Mouse (Mus musculus) CD4-positive, CD25-positive, alpha-beta regulatory T cell, adult 4 months (primary cell): ENCODE measurements around the gene Itgb6. TPM values are rescaled to one million over a fixed set of nuclear protein-coding genes. Genes with fewer than 3 reads are reported as not detected.

Experiments
- ATAC-seq: one replicate; pipeline ENCODE4 v1.8.0; 2017
- polyA plus RNA-seq, 2 experiments: library from polyadenylated mRNA; unstranded; fragments of 100-300 nt; shearing (Covaris generic); gene quantifications; one replicate each; pipeline ENCODE4 v1.2.1; 2017

The Itgb6 gene
- polyA plus RNA-seq, 2 experiments from 2014 or later: 0.11 TPM; not detected in 1

- no peak for ATAC-seq
These were observed 49.2 kb downstream of the Itgb6 start for GRCm38 (mm10) chr2:60672973-60673954.

- no peak for ATAC-seq
These were observed 51.2 kb downstream of the Itgb6 start for GRCm38 (mm10) chr2:60671215-60671614.

DNA sequence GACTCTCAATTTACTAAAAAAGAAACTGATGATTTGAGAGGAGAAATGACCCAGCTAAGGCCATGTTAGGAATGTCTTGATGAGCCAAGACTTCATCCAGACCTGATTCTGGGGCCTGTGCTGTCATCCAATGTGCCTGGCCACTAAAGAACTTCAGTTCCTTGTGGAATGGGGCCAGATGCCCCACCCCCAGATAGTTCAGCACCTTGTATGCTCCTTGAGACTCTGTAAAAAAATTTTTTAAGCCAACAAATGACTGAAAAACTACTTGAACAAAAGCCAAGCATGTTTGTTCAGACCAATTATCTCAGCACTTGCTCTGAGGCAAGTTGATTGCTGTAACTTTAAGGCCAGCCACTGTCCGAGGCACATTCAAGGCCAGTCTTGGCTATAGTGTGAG, 59.4 kb downstream of the Itgb6 start:
- no peak for ATAC-seq

DNA sequence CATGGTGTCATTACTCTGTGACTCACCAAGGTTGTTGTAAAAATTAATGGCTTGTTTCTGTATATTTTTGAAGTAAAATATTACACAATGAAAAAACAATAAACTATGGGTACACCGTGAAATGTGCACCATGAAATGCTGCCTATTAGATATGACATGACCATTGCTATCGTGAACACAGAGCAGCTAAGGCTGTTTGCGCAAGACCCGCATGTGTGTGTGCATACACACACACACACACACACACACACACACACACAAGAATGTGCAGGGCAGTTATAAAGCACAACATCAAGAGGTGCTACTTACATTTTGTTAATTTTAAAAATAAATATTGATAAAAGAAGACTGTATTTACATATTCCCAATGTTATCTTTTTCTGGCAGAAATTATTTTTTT, 62.5 kb downstream of the Itgb6 start:
- no peak for ATAC-seq

GRCm38 (mm10) chr2:60658992-60659391, 63.5 kb downstream of the Itgb6 start:
- ATAC-seq: no peak

DNA sequence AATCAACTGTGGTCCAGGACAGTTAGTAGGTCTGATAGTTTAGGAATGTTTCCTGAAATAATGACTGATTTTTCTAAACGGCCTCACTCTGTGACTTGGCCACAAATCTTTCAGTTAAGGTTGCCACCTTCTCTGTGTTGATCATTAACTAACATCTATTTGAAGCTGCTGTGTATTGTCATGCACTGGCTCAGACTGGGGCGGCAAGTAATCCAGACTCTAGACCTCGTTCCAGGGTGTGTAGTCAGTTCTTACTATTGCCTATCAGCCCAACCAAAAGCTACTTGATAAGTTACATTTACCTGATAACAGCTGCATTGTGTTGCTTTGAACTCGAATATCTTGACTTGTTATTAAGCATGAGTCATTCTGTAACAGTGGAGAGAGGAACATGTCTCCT, 67.6 kb downstream of the Itgb6 start:
- ATAC-seq: no peak

DNA sequence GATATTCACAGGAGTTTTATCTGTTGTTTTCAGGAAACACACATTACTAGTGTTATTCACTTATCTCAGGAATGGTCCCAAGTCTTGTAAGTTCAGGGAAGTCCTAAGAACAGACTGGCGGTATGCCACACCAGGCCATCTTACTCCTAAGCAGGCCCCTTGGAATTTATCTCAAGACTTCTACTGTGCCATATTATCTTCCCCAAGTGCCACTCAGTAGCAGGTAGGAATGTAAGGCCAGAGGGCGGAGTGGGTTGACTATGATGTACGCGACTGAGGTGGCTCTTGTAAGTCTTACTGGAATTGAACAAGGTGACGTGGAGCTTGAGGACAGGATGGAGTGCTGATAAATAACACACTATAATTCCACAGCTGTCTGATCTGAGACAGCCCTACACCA, 72.3 kb downstream of the Itgb6 start:
- ATAC-seq: no peak

- no peak for ATAC-seq
These were observed 74.8 kb downstream of the Itgb6 start for GRCm38 (mm10) chr2:60647650-60648049.

DNA sequence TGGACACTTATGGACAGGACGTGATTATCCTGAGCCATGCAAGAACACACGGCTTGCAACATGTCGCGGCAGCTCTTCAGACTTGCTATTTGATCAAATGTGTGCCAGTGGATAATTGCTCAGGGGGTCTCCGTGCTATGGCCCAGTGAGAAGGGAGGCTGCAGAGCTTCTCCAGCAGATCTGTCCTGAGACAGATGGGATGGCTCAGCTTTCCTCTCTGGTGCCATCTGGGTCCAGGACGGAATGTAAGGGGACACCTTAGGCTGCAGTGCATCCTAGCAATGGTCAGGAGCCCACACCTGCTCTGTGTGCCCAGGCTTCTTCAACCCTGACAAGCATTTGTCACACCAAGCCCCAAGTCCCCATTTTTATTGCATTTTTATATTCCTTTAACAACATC, 75.9 kb downstream of the Itgb6 start:
- no peak for ATAC-seq

DNA sequence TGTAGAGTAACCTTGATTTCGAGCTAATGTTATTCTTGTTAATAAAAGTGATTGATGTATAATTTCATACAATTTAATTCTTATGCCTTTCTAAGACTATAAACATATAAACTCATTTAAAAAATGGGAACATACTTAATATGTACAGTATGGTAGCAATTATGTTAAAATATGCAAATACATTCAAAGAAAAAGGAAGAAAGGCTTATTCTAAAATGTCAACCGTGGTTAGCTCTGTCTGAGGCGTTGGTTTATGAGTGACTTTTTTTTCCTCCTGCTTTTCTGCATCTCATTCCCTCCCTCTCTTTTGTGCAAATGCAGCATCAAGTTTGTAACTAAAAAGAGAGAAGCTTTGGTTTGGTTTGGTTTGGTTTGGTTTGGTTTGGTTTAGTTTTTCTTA, 79.0 kb downstream of the Itgb6 start:
- no peak for ATAC-seq

- ATAC-seq: no peak
These were observed 79.8 kb downstream of the Itgb6 start for GRCm38 (mm10) chr2:60642606-60643005.

GRCm38 (mm10) chr2:60640342-60640672, 82.1 kb downstream of the Itgb6 start:
- no peak for ATAC-seq

DNA sequence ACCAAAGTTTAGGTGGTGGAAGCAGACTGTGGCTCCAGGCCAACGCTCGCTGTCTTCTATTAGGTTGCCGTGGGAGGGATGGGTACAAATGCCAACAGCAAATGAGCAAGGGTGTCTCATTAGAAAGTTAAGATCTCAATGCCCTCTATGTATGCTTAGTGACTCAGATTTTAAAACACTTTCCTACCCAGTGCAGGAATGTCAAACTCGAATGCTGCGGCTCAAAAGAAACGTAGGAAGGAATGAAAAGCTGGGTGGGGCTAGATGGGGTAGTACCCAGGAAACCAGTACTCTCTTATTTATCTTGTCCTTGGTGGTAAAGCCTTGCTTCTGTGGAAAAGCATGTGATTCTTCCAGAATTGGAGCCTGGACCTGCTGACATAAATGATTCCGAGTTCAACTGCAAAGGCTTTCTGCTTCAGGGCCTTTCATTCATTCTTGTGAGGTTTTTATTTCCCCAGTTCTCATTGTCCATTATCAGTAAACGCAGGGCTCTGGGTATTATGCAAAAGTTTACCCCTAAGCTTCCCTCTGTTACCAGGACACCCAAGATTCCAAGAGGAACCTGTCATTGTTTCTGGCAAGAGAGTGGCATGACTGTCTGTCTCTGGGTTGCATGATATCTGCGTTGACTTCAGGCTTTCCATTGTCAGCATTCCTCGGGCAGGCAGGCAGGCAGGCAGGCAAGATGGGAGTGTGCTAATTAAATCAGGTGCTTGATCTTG, 82.7 kb downstream of the Itgb6 start:
- ATAC-seq: no peak

- ATAC-seq: no peak
These were observed 85.3 kb downstream of the Itgb6 start for GRCm38 (mm10) chr2:60636910-60637761.

DNA sequence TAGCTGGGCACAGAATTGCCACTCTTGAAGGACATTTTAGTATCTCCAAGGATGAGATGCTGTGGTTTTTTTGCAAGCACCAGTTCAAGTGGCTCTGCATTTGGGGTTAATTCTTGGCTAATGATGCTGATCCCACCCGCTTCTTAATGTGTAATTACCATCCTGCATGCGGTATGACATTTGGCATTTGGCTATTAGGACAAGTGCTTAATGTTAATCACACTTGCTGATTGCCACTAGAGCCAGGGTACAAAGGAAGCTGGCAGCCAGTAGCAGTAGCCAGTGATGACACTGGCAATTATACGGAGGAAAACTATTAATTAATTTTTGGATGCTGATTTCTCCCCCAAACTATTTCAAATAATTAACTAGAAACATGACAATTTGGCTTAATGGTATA, 86.0 kb downstream of the Itgb6 start:
- ATAC-seq: no peak

DNA sequence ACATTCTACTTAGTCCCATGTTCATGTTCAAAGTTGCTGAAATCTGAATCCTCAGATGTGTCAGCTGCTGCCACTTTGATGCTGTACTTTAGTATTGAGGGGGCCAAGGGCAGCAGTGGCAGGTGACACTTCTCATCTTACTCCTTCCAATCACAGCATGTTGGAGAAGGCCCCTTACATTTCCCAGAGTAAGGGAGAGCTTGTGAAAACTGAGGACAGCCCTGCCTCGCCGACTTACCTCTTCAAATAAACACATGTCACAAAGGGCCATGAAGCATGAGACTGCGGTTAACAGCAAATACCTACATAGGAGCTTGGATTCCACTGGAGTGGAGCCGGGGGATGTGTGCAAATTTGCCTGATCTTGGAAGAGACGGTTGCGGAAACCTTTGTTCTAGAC, 86.4 kb downstream of the Itgb6 start:
- no peak for ATAC-seq

- no peak for ATAC-seq
These were observed 89.7 kb downstream of the Itgb6 start for GRCm38 (mm10) chr2:60632791-60633190.

DNA sequence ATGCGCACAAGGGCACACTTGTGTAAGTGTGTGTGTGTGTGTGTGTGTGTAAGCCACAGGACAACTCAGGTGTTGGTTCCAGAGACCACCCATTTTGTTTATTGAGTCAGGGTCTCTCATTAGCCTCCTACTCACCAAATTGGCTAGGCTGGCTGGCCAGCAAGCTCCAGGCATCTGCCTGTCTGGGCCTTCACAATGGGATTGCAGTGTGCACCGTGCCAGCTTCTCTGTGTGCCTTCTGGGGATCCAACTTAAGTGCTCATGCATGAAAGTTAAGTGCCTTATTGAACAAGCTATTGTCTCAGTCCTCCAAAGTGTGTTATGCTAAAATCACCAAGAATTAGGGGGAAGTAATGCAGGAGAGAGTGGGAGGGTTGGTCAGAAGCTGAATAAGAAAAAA, 92.1 kb downstream of the Itgb6 start:
- ATAC-seq: no peak

GRCm38 (mm10) chr2:60627952-60628351, 94.5 kb downstream of the Itgb6 start:
- ATAC-seq: no peak

DNA sequence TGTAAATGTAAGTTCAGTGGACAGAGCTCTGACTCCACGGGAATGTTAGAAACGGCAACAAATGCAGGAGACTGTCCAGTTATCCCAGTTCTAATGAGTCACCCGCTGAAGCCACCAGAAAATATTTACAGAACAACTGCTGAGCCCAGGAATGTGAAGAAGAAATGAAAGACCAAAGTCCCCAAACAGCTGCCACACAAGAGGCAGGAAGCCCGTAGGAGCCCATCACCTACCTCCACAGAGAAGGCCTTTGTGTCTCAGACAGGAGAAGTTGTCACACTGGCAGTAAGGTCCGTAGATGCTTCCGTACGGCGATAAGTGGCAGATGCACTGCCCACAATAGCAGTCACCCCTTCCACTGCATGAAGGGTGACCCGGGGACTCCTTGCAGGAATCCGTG, 94.9 kb downstream of the Itgb6 start:
- ATAC-seq: no peak

- ATAC-seq: no peak
These were observed 96.7 kb downstream of the Itgb6 start for GRCm38 (mm10) chr2:60625766-60626165.

- no peak for ATAC-seq
These were observed 100.3 kb downstream of the Itgb6 start for GRCm38 (mm10) chr2:60622161-60622560.

- no peak for ATAC-seq
These were observed 107.7 kb downstream of the Itgb6 start for GRCm38 (mm10) chr2:60614758-60615157.
